Mouse (Mus musculus) cortical plate, adult 2 months (tissue): ENCODE results near the gene Sgsm1. TPM values are rescaled to one million over a fixed set of nuclear protein-coding genes. Genes with fewer than 3 reads are reported as not detected.

Experiments used
- H3K27ac ChIP-seq: fragments of 200-500 bp; 2 replicates; pipeline ENCODE4 v1.5.1; 2012; ENCODE audit warnings: low read length, control low read depth, inconsistent platforms; ENCODE audit not compliant: insufficient read depth
- H3K4me1 ChIP-seq: fragments of 200-500 bp; 2 replicates; pipeline ENCODE4 v1.6.1; 2011; ENCODE audit warnings: low read length; ENCODE audit not compliant: control insufficient read depth, insufficient read depth
- H3K4me3 ChIP-seq: fragments of 200-500 bp; 2 replicates; pipeline ENCODE4 v1.5.1; 2011; ENCODE audit warnings: mild to moderate bottlenecking, low read length, control low read depth; ENCODE audit not compliant: insufficient read depth
- CTCF ChIP-seq: fragments of 200-500 bp; IDR thresholded peaks from 2 replicates; pipeline ENCODE4 v1.5.1; 2011; ENCODE audit warnings: mild to moderate bottlenecking, control low read depth, low read length; ENCODE audit not compliant: insufficient read depth; ENCODE audit errors: extremely low read depth
- POLR2A ChIP-seq: fragments of 200-500 bp; IDR thresholded peaks from 2 replicates; pipeline ENCODE4 v1.6.1; 2011; ENCODE audit warnings: mild to moderate bottlenecking, low read length, control low read depth; ENCODE audit not compliant: insufficient read depth; ENCODE audit errors: extremely low read depth
- polyA plus RNA-seq: library from polyadenylated mRNA; depleted of rRNA; stranded (reverse); fragments of >200 nt; gene quantifications from 2 replicates; pipeline ENCODE4 v1.2.3, GENCODE M21; 2012

Gene Sgsm1
- polyA plus RNA-seq, 1 experiment: 58.1 TPM

DNA sequence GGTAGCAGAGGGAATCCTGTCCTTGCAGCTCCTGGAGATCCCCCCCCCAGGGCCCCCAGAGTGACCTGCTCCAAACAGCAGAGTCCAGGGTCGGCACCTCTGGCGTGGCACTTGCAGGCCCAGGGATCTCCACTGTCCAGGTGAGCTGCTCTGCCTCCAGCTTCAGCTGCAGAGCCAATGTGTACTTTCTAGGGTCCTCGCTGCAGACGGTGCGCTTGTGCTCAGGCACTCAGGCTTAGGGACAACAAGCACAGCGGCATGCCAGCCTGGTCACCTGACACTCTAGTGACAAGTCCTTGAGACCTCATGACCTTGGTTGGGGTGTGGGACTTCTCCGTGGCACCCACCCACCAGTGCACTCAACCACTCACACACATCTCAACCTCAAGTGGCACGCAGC lies 18.9 kb upstream of the Sgsm1 start:
- H3K4me3 ChIP-seq: no peak overlapping the region
- TF ChIP-seq POLR2A (no peak), CTCF (no peak)
- H3K4me1 ChIP-seq: no peaks in the 10 kb centered on the region
- H3K27ac ChIP-seq: no peak overlapping the region

GRCm38 (mm10) chr5:113323784-113324638 lies 13.4 kb upstream of the Sgsm1 start:
- H3K27ac ChIP-seq: no peak overlapping the region

DNA sequence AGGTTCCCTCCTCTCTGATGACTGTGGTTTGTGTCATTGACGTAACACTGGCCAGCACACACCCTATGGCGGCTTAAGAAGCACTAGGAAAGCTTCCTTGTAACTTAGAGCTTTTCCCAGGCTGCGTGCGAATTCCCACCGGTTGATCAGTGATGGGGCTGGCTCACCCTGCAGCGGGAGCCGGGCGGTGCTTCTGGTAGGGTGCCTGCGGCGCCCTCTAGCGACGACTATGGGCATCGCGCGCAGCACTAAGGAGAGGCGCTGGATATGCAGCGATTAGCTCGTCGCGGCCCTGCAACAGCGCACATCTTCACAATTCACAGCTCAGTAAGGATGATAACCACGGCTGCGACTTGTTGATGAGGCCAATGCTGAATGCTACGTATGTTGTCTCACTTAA lies 3.4 kb upstream of the Sgsm1 start:
- Histone ChIP-seq H3K4me3 (no peak overlapping the region), H3K4me1 (no peaks in the 10 kb centered on the region), H3K27ac (no peak overlapping the region)
- TF ChIP-seq POLR2A (no peak), CTCF (peak; percentile 81)

More at GRCm38 (mm10) chr5:113323784-113324638, 13.4 kb upstream of the Sgsm1 start:
- no peaks in the 10 kb centered on the region for H3K4me1 ChIP-seq
- TF ChIP-seq POLR2A: no peak
- TF ChIP-seq CTCF: no peak
- peak overlapping the region; percentile 13 for H3K4me3 ChIP-seq

DNA sequence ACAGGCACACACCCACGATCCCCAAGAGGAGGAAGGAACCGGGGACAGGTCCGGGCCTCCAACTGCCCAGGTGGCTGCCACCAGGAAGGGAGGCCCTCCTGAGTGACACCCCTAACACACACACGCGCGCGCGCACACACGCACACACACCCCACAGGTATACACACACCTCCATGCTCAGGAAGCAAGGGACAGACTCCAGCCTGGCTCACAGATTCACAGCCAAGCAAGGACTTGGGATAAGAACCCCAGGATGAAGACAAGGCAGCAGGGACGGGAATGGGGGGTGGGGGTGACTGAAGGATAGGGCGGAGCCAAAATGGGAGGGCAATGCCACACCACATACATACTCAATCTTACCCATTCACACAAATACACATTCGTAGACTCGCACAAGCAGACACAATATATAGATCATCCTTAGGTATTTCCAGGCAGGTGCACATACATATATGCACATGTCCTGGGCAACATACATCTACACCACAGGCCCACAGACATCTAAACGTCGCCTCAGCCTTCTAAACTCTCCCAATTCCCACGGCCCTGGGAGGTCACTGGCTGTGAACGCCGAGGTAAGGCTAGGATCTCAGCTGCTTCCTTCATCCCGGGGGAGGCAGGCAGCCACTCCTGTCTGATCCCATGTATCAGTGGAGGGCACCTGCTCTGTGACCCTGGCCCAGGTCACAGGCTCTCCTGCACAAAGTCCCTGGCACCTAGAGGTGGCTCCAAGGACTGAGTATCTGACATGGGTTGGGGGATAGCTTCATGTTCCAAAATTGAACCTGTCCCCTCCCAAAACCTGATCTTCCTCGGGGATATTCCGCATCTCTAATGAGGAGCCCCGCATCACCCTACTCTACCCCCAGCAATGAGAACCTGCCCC lies 852 bp downstream of the Sgsm1 start:
- peak overlapping the region; percentile 71 for H3K27ac ChIP-seq

GRCm38 (mm10) chr5:113306750-113307477 lies 3.7 kb downstream of the Sgsm1 start:
- TF ChIP-seq POLR2A: no peak; the same call in 1 of the 2 replicates
- TF ChIP-seq CTCF: no peak
- H3K4me1 ChIP-seq: peaks cover 19% of the 10 kb centered on the region
- H3K4me3 ChIP-seq: peak overlapping the region; percentile 11
- H3K27ac ChIP-seq: peak overlapping the region; percentile 41

More for the DNA sequence above, 852 bp downstream of the Sgsm1 start:
- no peak for TF ChIP-seq CTCF
- TF ChIP-seq POLR2A: peak; percentile 38; the same call in 1 of the 2 replicates
- Histone ChIP-seq H3K4me3 (peak overlapping the region; percentile 95), H3K4me1 (peaks cover 17% of the 10 kb centered on the region)

- Histone ChIP-seq H3K4me1 (peaks cover 19% of the 10 kb centered on the region), H3K27ac (no peak overlapping the region)
- TF ChIP-seq POLR2A (no peak), CTCF (no peak)
Measured at GRCm38 (mm10) chr5:113304527-113304926, 6.1 kb downstream of the Sgsm1 start.

GRCm38 (mm10) chr5:113301841-113302240 lies 8.7 kb downstream of the Sgsm1 start:
- Histone ChIP-seq H3K4me1 (peaks cover 22% of the 10 kb centered on the region), H3K27ac (no peak overlapping the region), H3K4me3 (no peak overlapping the region)
- TF ChIP-seq POLR2A: no peak

More at GRCm38 (mm10) chr5:113304527-113304926, 6.1 kb downstream of the Sgsm1 start:
- no peak overlapping the region for H3K4me3 ChIP-seq

DNA sequence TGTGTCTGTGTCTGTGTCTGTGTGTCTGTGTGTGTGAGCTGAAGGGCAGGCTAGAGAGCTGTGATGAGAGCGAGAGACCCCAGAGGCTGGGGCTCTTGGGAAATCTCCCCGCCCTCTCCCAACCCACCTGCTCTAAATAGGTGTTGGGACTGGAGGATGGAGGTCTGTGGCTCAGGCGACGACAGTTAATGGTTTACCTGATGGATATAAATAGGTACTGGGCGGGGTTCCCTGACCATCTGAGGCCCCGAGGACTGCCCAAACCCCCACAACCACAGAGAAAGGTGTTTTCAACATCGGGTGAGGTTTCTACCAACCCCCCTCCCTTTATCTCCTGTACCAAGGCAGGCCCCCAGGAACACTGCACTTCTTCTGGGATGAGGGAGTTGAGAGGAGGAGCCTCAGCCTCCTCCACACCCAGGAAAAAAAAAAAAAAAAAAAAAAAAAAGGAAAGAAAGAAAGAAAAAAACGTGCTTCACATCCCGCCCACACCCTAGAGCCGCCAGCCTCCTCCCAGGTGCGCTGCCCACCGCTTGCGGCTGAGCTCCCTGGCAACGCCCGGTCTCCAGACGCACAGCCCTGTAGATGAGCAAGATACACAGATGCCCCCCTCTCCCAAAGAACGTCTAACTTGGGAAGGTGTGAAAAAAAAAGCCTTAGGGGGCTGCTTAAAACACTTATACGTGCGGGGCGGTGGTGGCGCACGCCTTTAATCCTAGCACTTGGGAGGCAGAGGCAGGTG lies 10.3 kb downstream of the Sgsm1 start:
- H3K4me1 ChIP-seq: peaks cover 16% of the 10 kb centered on the region
- peak overlapping the region; percentile 42; the same call in 1 of the 2 replicates for H3K27ac ChIP-seq
- TF ChIP-seq POLR2A: no peak
- no peak for TF ChIP-seq CTCF
- no peak overlapping the region for H3K4me3 ChIP-seq

- no peak overlapping the region for H3K4me3 ChIP-seq
- H3K27ac ChIP-seq: 0 out of 2 replicates have a peak overlapping the region, but pooled peaks have one; percentile 2
- H3K4me1 ChIP-seq: peaks cover 13% of the 10 kb centered on the region
- TF ChIP-seq CTCF (no peak), POLR2A (no peak)
Measured at GRCm38 (mm10) chr5:113299433-113299832, 11.2 kb downstream of the Sgsm1 start.
